Mouse (Mus musculus): ENCODE measurements at regions not wholly inside any gene's neighbourhood (a gene's known extent, or its start where the extent isn't known, plus 50 kb on each side); places are given as distances from the start of the nearest gene placed in this dataset.

DNA sequence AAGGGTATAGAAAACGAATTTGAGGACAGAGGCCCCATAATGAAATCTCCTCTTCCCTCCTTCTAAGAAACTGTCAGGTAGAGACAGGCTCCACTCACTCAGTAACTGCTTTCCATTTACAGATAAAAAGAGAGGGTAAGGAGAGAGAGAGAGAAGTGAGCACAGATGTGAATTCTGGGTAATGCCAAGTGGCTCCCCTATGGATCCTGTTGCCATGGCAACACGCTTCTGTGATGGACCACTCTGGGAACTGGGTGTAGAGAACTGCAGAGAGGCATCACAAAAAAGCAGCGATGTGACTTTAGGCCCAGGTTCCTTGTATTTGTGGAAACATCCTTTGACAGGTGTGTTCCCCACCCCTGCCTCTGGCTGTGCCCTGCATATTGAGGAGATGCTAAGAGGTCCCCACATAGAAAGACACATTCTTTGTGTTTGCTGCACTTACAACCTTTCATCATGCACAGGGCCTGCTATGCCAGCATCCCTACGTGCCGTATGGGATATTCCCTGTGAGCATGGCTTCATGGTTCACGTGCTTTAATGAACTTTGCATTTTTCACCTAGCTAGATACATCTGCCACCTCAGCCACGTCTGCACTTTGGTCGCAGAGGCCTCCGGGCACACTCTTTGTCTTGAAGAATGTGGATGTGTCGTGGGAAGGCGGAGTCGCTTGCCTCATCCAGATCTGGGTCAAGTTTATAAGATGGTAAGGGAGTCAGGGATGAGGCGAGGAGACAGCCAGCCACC lies 84.4 kb upstream of the Irf2bp2 start:
- no peak for ATAC-seq

DNA sequence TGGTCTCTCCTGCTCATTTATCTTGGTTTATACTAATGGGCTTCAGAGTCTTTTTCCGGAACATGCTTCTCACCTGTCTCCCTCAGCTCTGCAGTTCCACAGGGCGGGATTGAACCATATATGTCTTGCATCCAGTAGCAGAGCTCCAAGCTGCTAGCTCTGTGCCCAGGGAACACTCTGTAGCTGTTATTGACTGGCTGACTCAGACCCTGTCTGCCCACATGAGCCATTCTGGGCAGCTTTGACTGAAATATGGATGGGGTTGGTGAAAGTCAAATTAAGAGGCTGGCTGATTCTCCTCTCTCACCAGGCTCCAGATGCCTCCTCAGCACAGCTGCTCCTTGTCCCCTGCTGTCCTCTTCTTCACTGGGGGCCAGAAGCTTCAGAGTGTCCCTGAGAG lies 81.4 kb upstream of the Irf2bp2 start:
- no peak for ATAC-seq

DNA sequence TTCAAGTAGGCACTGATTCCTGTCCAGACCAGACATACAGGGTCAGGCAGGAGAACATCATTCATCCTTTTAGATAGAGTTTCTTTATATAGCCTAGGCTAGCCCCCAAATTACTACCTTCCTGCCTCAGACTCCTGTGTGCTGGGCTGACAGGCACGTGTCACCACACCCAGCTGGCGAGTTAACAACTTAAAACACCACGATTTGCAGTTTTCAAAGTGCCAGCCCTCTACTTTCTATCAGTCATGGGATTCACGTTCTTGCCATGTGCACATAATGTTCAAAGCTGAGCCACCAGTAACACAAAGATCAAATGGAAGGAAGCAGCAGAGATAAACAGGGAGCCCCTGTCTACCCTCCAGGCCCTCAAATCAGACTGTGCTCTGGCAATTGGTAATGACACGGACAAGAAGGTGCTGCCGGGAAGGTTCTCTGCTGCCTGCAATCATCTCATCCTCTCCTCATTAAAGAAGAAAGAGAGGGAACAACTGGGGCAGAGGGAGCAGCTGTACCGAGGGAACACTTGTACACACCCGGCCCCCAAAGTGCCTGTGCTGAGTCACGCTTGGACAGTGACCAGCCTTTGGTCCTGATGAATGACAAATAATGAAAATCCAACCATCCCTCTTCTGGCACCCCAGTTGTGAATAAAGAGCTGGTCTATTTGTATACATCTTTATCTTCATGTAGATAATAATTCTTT lies 79.4 kb upstream of the Irf2bp2 start:
- ATAC-seq = no peak

DNA sequence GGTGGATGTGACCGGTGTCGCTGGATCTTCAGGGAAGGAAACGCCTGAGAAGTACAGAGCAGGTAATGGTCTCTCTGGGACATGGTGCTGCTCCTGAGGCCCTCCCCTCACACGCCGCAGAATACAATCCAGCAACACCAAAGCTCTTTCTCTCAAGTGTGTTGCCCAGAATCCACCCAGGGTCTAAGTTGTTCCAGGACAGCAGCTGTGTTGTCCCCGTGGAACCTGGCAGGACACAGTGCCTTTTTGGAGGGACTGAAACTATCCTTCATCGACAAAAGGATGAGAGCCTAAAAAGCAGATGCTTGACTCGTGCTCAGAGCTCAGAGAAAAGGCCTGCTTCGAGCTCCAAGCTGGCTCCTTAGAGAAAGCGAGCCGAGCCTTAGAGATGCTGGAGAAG lies 77.8 kb upstream of the Irf2bp2 start:
- no peak for ATAC-seq

DNA sequence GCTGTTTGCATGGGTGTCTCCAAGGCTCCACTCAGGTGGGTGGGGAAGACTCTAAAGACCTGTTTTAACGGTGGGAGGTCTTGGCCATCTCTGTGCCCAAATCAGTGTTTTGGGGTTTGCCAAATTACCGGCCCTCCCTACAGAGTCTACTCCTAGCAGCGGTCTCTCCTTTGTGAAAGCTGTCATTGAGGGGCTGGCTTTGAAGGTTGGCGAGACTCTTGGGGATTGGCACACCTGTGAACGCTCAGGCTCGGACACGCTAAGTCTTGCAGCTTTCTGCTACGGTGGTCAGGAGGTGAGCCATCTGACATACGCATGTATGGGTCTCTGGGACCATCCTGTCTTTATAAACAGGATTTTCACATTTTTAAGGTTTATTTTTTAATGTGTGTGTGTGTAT lies 76.1 kb upstream of the Irf2bp2 start:
- no peak for ATAC-seq

DNA sequence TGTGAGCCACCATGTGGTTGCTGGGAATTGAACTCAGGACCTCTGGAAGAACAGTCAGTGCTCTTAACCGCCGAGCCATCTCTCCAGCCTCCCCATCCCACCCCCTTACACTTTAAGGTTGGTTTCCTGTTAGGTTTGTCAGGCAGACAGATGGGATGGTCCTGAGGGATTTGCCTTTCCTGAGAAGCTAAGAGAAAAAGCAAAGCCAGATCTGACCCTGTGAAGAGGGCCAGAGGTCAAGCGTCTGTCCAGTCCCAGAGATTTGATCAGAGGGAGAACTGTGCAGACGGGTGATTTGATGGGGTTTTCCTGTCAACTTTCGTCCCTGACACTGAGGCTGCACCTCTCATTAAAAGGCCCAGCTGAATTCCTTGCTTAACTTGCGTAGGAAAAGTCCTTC lies 75.4 kb upstream of the Irf2bp2 start:
- ATAC-seq = no peak

DNA sequence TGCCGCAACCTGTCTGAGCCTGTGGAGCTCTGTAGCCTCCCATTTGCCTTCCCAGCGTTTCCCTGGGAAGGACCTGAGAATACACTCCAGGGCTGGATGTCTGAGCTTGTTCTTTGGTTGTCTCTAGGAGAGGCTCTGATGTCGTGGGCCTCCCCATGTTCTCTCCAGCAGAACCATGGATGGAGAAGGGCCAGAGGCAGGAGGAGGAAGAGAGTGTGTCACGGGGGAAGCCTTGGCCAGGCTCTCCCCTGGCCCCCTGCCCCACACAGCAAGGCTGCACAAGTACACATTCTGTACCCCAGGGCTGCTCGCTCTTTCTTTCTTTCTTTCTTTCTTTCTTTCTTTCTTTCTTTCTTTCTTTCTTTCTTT lies 74.9 kb upstream of the Irf2bp2 start:
- ATAC-seq = no peak

DNA sequence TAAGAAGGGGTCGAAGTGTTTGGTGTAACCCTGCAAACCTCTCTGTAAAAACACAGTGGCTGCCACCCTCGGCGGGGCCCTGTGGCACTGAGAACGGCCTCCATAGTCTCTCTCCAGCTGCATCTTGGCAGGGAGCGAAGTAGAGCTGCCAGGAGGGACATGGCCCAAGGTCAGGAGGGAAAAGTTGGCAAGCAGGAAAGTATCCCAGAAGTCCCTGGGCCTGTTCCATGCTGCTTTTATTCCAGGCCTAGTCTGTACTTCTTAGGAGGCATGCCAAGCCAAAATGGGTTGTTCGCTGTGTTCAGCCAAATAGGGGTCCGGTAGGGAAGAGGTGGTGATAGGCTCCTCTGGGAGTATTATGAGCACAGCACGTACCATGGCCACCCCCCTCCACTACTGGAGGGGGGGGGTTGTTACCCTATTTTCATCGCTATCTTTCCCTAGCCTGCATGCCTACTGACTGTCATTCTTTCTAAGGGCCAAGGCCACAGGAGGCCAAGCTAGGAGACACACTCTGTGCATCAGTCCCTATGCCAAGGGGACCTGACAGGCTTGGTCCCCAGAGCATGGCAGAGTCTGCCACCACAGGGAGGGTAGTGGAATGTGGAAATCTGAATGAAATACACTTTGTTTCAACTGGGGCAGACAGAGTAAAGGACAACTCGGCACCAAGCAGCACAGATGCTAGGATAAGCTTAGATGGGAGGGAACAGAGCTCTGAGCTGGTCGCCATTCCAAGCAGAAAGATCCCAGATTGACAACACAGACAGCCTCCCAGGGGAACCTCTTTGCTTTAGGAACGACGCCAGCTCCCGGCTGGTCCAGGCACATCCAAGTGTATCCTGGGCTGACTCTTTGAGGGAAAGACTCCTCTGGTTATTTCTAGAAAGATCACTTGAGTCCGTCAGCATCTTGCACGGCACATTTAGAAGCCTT lies 74.2 kb upstream of the Irf2bp2 start:
- ATAC-seq = no peak

DNA sequence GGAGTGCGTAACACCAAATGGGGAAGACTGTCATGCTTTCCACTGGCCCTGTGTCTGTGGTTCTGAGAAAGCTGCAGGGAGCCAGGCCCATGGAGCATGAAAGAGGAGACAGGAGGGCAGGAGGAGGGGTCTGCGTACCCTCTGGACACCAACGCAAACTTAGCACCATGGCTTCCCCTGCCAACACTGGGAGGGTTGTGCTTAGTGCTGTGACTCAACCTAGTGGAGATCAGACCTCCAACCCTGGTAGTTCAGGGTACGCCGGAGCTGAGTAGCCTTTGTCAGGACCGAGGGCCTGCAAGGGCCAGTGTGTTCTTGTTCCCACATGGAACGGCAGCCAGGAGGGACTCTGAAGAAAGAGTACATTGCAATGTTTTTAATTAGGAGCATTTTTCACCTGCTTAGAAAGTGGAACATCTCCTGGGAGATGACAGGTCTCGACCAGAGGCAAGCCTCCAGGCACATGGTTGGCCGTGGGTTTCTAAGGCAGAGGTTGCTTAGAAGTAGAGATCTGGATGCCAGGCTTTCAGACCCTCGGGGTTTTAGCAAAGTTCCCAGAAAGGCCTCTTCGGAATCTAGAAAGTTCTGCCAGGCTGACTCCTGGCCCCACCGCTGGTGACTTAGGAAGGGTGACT lies 73.4 kb upstream of the Irf2bp2 start:
- no peak for ATAC-seq

DNA sequence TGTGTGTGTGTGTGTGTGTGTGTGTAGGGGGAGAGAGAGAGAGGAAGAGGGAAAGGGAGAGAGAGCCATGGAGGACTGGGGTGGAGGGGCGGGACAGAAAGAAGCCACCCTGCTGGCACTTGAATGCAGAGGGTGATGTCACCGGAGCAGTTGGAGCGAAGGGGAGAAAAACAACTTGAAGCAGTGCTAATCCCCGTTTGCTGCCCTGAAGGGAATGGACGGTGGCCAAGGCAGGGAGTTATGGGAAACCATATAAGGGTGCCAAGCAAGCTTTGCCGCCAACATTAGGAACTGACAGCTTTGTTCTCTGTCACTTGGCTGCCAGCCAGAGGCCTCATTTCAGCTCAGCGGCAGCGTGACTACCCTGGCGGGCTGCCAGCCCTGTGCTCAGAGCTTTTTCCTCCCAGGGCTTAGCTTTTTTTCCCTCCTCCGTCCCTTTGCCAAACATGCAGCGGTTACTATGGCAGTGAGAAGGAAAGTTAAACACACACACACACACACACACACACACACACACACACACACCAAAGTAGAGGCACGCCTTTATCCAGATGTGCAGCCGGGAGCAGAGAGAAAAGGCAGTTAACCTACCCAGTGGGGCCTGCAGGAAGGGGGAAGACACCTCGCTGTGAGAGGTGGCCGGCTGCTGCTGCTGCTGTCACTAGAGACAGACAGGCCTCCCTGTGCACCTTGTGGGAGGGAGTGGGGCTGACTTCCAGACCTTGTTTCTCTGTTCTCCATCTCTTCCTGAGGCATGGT lies 72.7 kb upstream of the Irf2bp2 start:
- ATAC-seq = peak; percentile 45

DNA sequence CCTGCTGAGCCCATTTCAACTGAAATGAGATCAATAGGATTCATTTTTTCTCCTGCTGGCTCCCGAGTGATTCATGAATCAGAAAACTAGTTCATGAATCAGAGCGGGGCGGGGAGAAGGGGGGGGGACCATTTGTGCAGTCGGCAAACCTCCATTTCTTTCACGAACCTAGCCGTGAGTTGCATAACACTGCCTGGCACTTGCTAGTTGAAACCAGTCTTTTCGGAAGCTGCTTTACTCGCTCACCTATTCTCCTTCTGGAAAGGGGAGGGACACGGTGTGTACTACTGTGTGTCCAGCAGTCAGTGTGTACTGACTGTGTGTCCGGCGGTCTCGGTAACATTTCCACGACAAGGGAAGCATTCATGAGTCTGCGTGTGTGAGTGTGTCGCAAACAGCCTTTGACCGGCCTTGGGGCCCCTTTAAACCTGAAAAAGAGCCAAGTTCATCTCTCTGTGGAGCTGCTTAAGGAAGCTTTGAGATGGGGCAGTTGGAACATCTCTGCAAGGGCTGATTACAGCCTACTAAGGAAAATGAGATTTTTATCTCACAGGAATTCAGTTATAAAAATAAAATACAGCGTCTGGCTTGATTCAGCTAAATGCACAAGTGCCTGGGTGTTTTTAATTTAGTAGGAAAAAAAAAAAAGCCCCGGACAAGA lies 71.9 kb upstream of the Irf2bp2 start:
- no peak for ATAC-seq

DNA sequence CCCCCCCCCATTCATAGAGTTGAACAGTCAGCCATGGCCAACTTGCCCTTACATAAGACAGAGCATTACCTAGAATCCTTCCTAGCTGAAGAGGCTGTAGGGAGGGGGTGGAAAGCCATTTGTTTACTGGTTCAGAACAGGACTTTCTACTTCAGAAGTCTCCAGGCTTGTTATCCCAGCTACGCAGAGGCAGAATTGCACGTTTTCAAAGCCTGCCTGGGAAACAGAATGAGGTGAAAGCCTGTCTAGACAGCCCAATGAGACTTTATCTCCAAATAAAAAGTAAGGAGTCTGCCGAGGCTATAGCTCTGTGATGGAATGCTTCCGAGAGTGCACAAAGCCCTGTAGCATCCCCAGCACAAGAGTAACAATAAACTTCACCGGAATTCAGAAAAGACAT lies 71.1 kb upstream of the Irf2bp2 start:
- no peak for ATAC-seq

DNA sequence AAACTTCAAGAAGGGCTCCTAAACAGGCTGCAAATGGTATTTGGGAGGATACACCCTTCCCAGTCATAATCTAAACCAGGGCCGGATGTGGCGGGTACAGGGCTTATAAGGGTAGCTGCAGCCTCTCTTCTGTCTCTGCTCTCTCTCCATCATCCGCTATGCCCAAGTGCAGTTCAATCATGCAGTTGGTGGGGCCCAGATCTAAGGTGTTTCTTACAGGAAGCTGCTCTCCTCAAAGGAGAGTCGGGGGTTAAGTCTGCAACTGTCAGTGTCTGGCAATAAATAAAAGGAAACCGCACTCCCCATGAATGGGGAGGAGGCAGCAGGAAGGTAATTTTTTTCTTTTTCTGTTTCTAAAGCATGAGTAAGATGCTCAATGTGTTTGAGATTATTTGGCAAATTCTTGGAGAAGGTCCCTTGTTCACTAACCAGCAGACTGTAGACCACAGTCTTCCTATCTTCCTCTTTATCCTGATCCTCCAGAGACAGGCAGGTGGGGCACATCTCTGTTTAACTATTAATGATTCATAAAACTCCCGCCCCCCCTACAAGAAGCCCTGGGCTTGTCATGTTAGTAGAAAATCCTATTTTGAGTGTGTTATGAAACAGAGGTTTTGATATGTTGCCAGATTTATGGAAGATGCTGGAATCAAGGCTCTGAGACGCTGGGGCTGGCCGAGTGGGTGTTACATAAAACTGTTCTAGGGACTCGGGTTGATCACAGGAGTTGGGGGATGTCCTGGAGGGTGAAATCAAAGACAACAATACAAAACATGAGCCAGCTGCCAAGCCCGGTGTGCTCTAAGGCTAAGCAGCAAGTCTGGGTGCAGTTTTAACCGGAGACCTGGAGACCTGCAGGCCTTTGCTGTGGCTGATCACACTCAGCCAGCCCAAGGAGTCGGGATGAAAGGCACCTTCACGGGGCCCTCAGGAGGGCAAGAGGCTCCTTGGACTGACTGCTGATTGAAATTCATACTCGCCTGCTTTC lies 69.3 kb upstream of the Irf2bp2 start:
- peak; percentile 88 for ATAC-seq

DNA sequence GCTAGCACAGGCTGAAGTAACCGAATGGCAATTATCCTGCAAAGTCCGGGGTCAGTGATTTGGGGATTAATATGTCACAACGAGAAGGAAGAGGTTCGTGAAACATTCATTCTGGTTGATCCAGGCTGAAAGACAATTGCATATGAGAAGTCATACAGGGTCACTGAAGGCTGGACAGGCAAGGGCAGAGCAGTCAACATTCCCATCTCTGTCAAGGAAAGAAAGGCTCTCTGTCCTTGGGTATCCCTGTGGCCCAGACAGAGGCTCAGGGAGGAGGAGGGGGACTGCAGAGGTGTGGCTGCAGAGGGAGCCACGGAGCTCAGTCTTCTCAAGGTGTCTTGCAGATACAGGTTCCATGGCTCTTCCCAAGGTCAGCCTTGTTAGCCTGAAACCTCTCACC lies 68.4 kb upstream of the Irf2bp2 start:
- no peak for ATAC-seq

DNA sequence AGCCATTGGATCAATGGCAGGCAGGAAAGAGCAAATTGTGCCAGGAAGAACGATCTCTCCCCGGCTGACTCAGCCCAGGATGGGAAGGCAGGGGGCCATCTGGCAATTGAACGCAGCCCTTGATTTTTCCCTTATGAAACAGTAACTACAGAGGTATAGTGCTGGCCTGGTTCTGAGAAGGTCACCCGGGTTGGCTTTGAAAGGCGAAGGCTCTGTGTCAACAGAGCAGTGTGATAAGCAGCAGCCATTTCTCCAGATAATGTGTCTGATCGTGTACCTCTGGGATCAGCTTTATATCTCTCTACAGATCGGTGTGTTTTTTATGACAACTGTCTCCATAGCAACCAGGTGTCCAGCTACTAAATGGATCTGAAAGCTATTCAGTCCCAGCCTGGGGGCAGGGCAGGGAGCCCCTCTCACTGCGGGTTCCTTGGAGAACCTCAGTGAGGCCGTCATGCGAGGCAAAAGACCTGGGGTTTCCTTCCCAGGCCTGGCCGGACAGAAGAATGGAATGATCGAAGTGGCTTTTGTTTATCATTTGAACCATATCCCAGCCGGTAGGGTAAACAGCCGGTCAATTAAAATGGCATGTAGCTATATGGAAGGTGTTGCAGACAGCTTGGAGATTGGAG lies 67.8 kb upstream of the Irf2bp2 start:
- ATAC-seq = no peak

DNA sequence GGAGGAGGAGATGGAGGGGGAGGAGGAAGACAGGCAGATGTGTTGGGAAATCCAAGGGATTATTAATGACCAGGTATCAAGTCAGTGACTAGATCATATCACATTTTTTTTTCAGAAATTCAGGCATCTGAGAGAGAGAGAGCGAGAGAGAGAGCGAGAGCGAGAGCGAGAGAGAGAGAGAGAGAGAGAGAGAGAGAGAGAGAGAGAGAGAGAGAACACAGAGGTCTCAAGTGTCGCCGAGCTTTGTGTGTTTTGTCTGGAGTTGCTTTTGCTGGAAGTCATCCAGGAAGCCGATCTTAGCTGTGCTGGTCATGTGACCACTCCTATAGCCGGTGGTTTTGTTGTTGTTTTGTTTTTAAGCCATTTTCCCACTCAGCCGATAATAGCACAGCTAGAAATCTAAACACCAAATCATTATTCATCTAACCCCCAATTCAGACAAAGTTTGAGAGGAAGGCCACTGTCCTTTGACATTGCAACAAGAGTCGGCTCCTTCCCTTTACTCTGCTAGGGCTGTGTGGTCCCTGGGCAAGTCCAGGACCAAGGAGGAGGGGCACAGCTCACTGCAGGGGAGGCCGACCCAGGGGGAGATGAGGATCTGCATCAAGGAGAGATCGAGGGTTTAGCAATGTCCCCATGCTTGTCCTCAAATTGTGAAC lies 67.0 kb upstream of the Irf2bp2 start:
- no peak for ATAC-seq

DNA sequence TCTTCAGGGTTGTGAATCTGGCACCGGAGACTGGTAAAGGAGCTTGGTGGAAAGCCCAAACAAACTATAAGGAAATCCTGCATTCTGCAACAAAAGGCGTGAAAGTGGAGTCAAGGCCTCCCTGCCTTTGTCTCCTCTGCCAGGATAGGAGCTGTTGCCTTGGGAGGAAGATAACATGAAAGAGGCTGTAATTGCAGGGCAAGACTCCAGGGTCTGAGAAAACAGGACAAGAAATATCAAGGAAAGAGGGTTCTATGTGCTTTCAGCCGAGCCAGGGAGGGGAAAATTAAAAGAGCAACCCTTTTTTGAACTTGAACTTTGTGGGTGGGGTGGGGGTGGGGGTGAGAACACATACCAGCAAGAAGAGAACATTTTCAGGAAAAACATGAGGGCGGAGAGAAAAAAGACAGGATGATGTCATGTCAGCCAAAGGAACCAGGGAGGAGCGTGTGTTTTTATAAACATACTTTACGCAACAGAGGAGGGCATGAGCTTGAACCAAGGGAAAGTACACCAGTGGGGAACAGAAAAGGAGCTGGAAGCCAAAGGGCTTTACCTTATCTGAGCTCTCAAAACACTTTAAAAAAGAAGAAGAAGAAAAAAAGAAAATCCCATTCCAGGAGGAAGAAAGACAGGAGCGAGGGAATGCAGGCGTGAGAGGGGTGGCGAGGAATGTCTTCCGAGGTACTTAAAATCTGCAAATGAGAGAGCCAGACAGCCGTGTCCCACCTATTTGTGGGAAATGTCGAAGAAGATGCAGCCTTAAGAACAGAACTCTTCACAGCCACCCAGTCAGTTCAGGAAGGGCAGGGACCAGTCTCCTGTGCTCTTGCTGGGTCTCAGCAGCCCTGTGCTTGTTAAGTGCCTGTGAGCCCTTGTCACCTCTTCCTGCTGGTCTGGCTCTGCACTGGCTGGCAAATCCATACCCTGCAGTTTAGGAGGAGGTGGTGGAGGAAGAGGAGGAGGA lies 66.2 kb upstream of the Irf2bp2 start:
- ATAC-seq = no peak

DNA sequence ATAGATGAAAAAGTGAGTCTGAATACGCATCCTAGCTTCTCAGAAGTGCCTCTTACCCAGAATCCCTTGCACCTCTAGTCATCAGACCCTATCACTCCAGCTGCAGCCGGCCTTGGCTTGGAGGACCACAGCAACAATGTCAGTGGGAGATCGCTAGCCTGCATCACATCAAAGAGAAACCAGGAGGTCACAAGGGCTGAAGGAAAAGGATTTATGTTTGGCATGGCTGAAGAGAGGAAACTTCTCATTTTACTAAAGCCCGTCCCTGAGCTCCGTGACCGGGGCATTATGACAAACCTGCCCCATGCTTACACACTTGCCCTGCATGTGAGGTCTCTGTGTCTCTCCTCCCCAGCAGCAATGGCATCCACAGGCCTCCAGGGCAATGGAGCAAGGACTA lies 63.8 kb upstream of the Irf2bp2 start:
- ATAC-seq = no peak
